Mouse (Mus musculus) stomach, postnatal 0 days (tissue): Measurements from ENCODE around the gene Cnot6l.

ENCODE experiments used
- CTCF ChIP-seq: IDR thresholded peaks from 2 replicates; pipeline ENCODE4 v1.5.1; 2016; ENCODE audit warnings: antibody characterized with exemption, low read depth, mild to moderate bottlenecking, moderate library complexity
- EP300 ChIP-seq: optimal IDR thresholded peaks from 2 replicates; pipeline ENCODE3; 2016; ENCODE audit warnings: antibody characterized with exemption

DNA sequence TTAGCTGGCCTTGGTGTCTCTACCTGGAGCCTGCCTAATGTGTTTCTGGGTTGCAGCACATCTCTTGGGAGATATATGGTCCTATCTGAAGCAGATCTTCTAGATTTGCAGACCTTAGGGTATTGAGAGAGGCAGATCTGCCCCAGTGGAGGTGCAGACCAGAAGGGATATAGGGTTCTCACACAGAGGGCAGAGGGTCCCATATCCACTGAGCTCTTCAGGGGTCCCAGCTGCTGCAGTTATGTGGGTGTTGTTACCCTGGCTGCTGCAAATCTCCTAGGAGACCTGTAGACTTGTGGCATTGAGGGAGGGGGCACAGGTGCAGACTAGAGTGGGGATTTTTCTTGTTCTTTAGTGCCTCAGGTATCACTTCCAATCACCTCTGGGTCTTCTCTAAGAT, 98.4 kb downstream of the Cnot6l start:
- TF ChIP-seq EP300 = no peak
- no peak for TF ChIP-seq CTCF
